Mouse (Mus musculus): Measurements from ENCODE around the gene Map3k13.

- TF ChIP-seq POLR2AphosphoS2 (IDR thresholded peaks at IDR 0.05; ENCODE audit: low read length) (no peak), MAFK (IDR thresholded peaks at IDR 0.05; ENCODE audit: borderline replicate concordance, low read depth, low read length) (no peak), NRF1 (IDR thresholded peaks at IDR 0.05; ENCODE audit: insufficient read depth, low read depth, low read length, poor library complexity, severe bottlenecking) (no peak), ZNF384 (IDR thresholded peaks at IDR 0.05; ENCODE audit: low read depth, low read length) (no peak), SMC3 (IDR thresholded peaks at IDR 0.05; ENCODE audit: low read depth, low read length) (no peak), EP300 (IDR thresholded peaks at IDR 0.05; ENCODE audit: low read depth in 1 of 2, low read length in 2 of 2) (no peak), CTCF (IDR thresholded peaks at IDR 0.05 in 2 of 3, conservative IDR thresholded peaks at IDR 0.05 in 1 of 3; ENCODE audit: control insufficient read depth in 1 of 3, insufficient read depth in 1 of 3, low read depth in 2 of 3, low read length in 3 of 3, poor library complexity in 1 of 3, severe bottlenecking in 1 of 3) (no peak), JUND (IDR thresholded peaks at IDR 0.05; ENCODE audit: low read depth, low read length) (no peak), UBTF (IDR thresholded peaks at IDR 0.05; ENCODE audit: borderline replicate concordance, insufficient read depth, low read depth, low read length) (no peak), KAT2A (conservative IDR thresholded peaks at IDR 0.05; ENCODE audit: low read depth, low read length) (no peak)
Observed at GRCm38 (mm10) chr16:21906902-21907301, 112.8 kb downstream of the Map3k13 start.

All from MEL (cell line).